Mouse (Mus musculus) liver, adult 2 months (tissue): ENCODE measurements at regions not wholly inside any gene's neighbourhood (a gene's known extent, or its start where the extent isn't known, plus 50 kb on each side); places are given as distances from the start of the nearest gene placed in this dataset.

Experiments used
- CTCF ChIP-seq: fragments of 200-500 bp; IDR thresholded peaks from 2 replicates; pipeline ENCODE4 v1.5.1; 2011; ENCODE audit warnings: low read depth, low read length, control low read depth
- POLR2A ChIP-seq: fragments of 200-500 bp; IDR thresholded peaks from 2 replicates; pipeline ENCODE4 v1.6.1; 2011; ENCODE audit warnings: low read length, control low read depth; ENCODE audit not compliant: insufficient read depth; ENCODE audit errors: extremely low read depth

GRCm38 (mm10) chr2:84241244-84241643, 184.0 kb downstream of the Calcrl start:
- no peak for TF ChIP-seq CTCF
- no peak for TF ChIP-seq POLR2A
